Mouse (Mus musculus) CH12.LX (cell line): Measurements from ENCODE around the gene AC140267.1. TPM values are rescaled to one million over a fixed set of nuclear protein-coding genes. Genes with fewer than 3 reads are reported as not detected.

Experiments used
- DNase-seq: peaks from one replicate; pipeline ENCODE4 v3.0.0-alpha.2; 2013; ENCODE audit errors: extremely low read depth
- H3K27ac ChIP-seq: 2 replicates; pipeline ENCODE4 v1.5.1; 2012; ENCODE audit warnings: low read depth, mild to moderate bottlenecking, control low read depth, moderate library complexity; ENCODE audit not compliant: insufficient read depth
- H3K27me3 ChIP-seq: replicated peaks from 2 replicates; pipeline ENCODE3; 2012; ENCODE audit warnings: inconsistent platforms
- H3K36me3 ChIP-seq, 2 experiments: replicated peaks in 1 of 2; 2 replicates each; pipeline versions ENCODE3 to v1.6.1; 2012; ENCODE audit warnings: inconsistent platforms in 1 of 2, low read length in 1 of 2, mild to moderate bottlenecking in 1 of 2, mixed read lengths in 1 of 2, moderate library complexity in 1 of 2; ENCODE audit not compliant: control insufficient read depth in 1 of 2, insufficient read depth in 1 of 2
- H3K4me1 ChIP-seq, 2 experiments: 2 replicates each; pipeline ENCODE4 v1.6.1; 2012; ENCODE audit warnings: inconsistent platforms in 1 of 2, moderate library complexity in 1 of 2; ENCODE audit not compliant: insufficient read depth in 2 of 2, control insufficient read depth in 1 of 2
- H3K4me2 ChIP-seq: 2 replicates; pipeline ENCODE4 v1.6.1; 2012; ENCODE audit warnings: low read depth, mild to moderate bottlenecking, control low read depth; ENCODE audit not compliant: poor library complexity, insufficient read depth, severe bottlenecking
- H3K4me3 ChIP-seq, 3 experiments: fragments of 150-350 bp in 1 of 3; sonication (generic) in 1 of 3; replicated peaks in 1 of 3; 2 replicates each; pipeline versions ENCODE3 to v1.5.1; 2011 to 2012; ENCODE audit warnings: low read depth in 2 of 3, low read length in 2 of 3, mild to moderate bottlenecking in 2 of 3, moderate library complexity in 2 of 3, control low read depth in 1 of 3, improper control_type of control experiment in 1 of 3, inconsistent platforms in 1 of 3, mixed read lengths in 1 of 3; ENCODE audit not compliant: poor library complexity in 1 of 3
- H3K79me2 ChIP-seq: replicated peaks from 2 replicates; pipeline ENCODE4 v1.6.1; 2012; ENCODE audit warnings: mild to moderate bottlenecking, moderate library complexity; ENCODE audit not compliant: control insufficient read depth, poor library complexity, insufficient read depth, severe bottlenecking; ENCODE audit errors: extremely low read depth
- H3K9ac ChIP-seq: 2 replicates; pipeline ENCODE4 v1.6.1; 2012; ENCODE audit warnings: low read depth, mild to moderate bottlenecking, control low read depth, moderate library complexity; ENCODE audit not compliant: insufficient read depth
- H3K9me3 ChIP-seq: replicated peaks from 2 replicates; pipeline ENCODE3; 2012; ENCODE audit warnings: low read length, inconsistent platforms, mixed read lengths
- BHLHE40 ChIP-seq: IDR thresholded peaks from 2 replicates; pipeline ENCODE4 v1.6.1; 2011; ENCODE audit warnings: mild to moderate bottlenecking, low read depth, low read length, improper control_type of control experiment
- CHD1 ChIP-seq: IDR thresholded peaks from 2 replicates; pipeline ENCODE4 v1.6.1; 2012; ENCODE audit warnings: low read depth, low read length, improper control_type of control experiment, inconsistent platforms
- CHD2 ChIP-seq: IDR thresholded peaks from 2 replicates; pipeline ENCODE4 v1.6.1; 2011; ENCODE audit warnings: low read length, improper control_type of control experiment
- CTCF ChIP-seq, 2 experiments: IDR thresholded peaks in 1 of 2; conservative IDR thresholded peaks in 1 of 2; 2 replicates each; pipeline ENCODE4 v1.5.1; 2011 to 2012; ENCODE audit warnings: low read depth in 2 of 2, low read length in 2 of 2, improper control_type of control experiment in 1 of 2, inconsistent platforms in 1 of 2, mild to moderate bottlenecking in 1 of 2, moderate library complexity in 1 of 2
- E2F4 ChIP-seq: IDR thresholded peaks from 2 replicates; pipeline ENCODE4 v1.6.1; 2011; ENCODE audit warnings: low read depth, low read length, improper control_type of control experiment; ENCODE audit not compliant: insufficient replicate concordance
- ELF1 ChIP-seq: IDR thresholded peaks from 2 replicates; pipeline ENCODE4 v1.6.1; 2014; ENCODE audit warnings: low read depth, mild to moderate bottlenecking, inconsistent platforms, low read length, improper control_type of control experiment
- EP300 ChIP-seq: IDR thresholded peaks from 2 replicates; pipeline ENCODE4 v1.6.1; 2011; ENCODE audit warnings: low read length, improper control_type of control experiment
- ETS1 ChIP-seq: conservative IDR thresholded peaks from 2 replicates; pipeline ENCODE4 v1.6.1; 2012; ENCODE audit warnings: low read depth, mild to moderate bottlenecking, inconsistent platforms, low read length, improper control_type of control experiment, moderate library complexity
- GABPA ChIP-seq: IDR thresholded peaks from 2 replicates; pipeline ENCODE4 v1.6.1; 2012; ENCODE audit warnings: low read depth, low read length, improper control_type of control experiment, inconsistent platforms; ENCODE audit not compliant: insufficient replicate concordance
- HCFC1 ChIP-seq: IDR thresholded peaks from 2 replicates; pipeline ENCODE4 v1.6.1; 2012; ENCODE audit warnings: low read depth, mild to moderate bottlenecking, inconsistent platforms, low read length, improper control_type of control experiment
- IRF4 ChIP-seq: IDR thresholded peaks from 2 replicates; pipeline ENCODE4 v1.6.1; 2014; ENCODE audit warnings: low read depth, mild to moderate bottlenecking, inconsistent platforms, low read length, improper control_type of control experiment
- JUN ChIP-seq: IDR thresholded peaks from 2 replicates; pipeline ENCODE4 v1.6.1; 2011; ENCODE audit warnings: low read depth, mild to moderate bottlenecking, low read length, improper control_type of control experiment, moderate library complexity; ENCODE audit not compliant: insufficient read depth
- JUND ChIP-seq: conservative IDR thresholded peaks from 2 replicates; pipeline ENCODE4 v1.6.1; 2011; ENCODE audit warnings: low read depth, low read length, improper control_type of control experiment
- KAT2A ChIP-seq: IDR thresholded peaks from 2 replicates; pipeline ENCODE4 v1.6.1; 2012; ENCODE audit warnings: low read length, improper control_type of control experiment, inconsistent platforms; ENCODE audit not compliant: insufficient replicate concordance
- MAFK ChIP-seq: IDR thresholded peaks from 2 replicates; pipeline ENCODE4 v1.6.1; 2011; ENCODE audit warnings: low read length, improper control_type of control experiment; ENCODE audit not compliant: insufficient replicate concordance
- MAX ChIP-seq: IDR thresholded peaks from 2 replicates; pipeline ENCODE4 v1.6.1; 2011; ENCODE audit warnings: low read length, improper control_type of control experiment
- MAZ ChIP-seq: IDR thresholded peaks from 2 replicates; pipeline ENCODE4 v1.6.1; 2012; ENCODE audit warnings: low read depth, mild to moderate bottlenecking, inconsistent platforms, low read length, improper control_type of control experiment, moderate library complexity
- MEF2A ChIP-seq: IDR thresholded peaks from 2 replicates; pipeline ENCODE4 v1.6.1; 2014; ENCODE audit warnings: low read depth, mild to moderate bottlenecking, inconsistent platforms, low read length, improper control_type of control experiment, borderline replicate concordance
- MXI1 ChIP-seq: IDR thresholded peaks from 2 replicates; pipeline ENCODE4 v1.6.1; 2011; ENCODE audit warnings: mild to moderate bottlenecking, low read depth, low read length, improper control_type of control experiment
- MYC ChIP-seq: IDR thresholded peaks from 2 replicates; pipeline ENCODE4 v1.6.1; 2011; ENCODE audit warnings: low read depth, mild to moderate bottlenecking, improper control_type of control experiment, low read length
- NELFE ChIP-seq: IDR thresholded peaks from 2 replicates; pipeline ENCODE4 v1.6.1; 2011; ENCODE audit warnings: low read depth, low read length, improper control_type of control experiment
- NRF1 ChIP-seq: IDR thresholded peaks from 2 replicates; pipeline ENCODE4 v1.6.1; 2014; ENCODE audit warnings: low read depth, mild to moderate bottlenecking, inconsistent platforms, low read length, improper control_type of control experiment, moderate library complexity
- PAX5 ChIP-seq: IDR thresholded peaks from 2 replicates; pipeline ENCODE4 v1.6.1; 2012; ENCODE audit warnings: low read length, inconsistent platforms, mixed read lengths
- POLR2A ChIP-seq: IDR thresholded peaks from 2 replicates; pipeline ENCODE4 v1.6.1; 2011; ENCODE audit warnings: low read depth, mild to moderate bottlenecking, improper control_type of control experiment, low read length
- POLR2AphosphoS2 ChIP-seq: IDR thresholded peaks from 2 replicates; pipeline ENCODE4 v1.6.1; 2011; ENCODE audit warnings: low read depth, low read length, improper control_type of control experiment
- RAD21 ChIP-seq: IDR thresholded peaks from 2 replicates; pipeline ENCODE4 v1.6.1; 2011; ENCODE audit warnings: low read depth, mild to moderate bottlenecking, low read length, improper control_type of control experiment, moderate library complexity
- RCOR1 ChIP-seq: conservative IDR thresholded peaks from 2 replicates; pipeline ENCODE4 v1.6.1; 2012; ENCODE audit warnings: low read depth, mild to moderate bottlenecking, inconsistent platforms, low read length, improper control_type of control experiment
- SIN3A ChIP-seq: IDR thresholded peaks from 2 replicates; pipeline ENCODE4 v1.6.1; 2012; ENCODE audit warnings: low read length, improper control_type of control experiment, inconsistent platforms
- SMC3 ChIP-seq: IDR thresholded peaks from 2 replicates; pipeline ENCODE4 v1.6.1; 2011; ENCODE audit warnings: low read depth, low read length, improper control_type of control experiment
- TBP ChIP-seq: conservative IDR thresholded peaks from 2 replicates; pipeline ENCODE4 v1.6.1; 2011; ENCODE audit warnings: low read depth, low read length, improper control_type of control experiment
- TCF12 ChIP-seq: IDR thresholded peaks from 2 replicates; pipeline ENCODE4 v1.6.1; 2014; ENCODE audit warnings: low read depth, mild to moderate bottlenecking, inconsistent platforms, low read length, improper control_type of control experiment
- UBTF ChIP-seq: IDR thresholded peaks from 2 replicates; pipeline ENCODE4 v1.6.1; 2012; ENCODE audit warnings: low read depth, mild to moderate bottlenecking, inconsistent platforms, low read length, improper control_type of control experiment, moderate library complexity
- USF1 ChIP-seq: IDR thresholded peaks from 2 replicates; pipeline ENCODE4 v1.6.1; 2014; ENCODE audit warnings: low read depth, mild to moderate bottlenecking, inconsistent platforms, low read length, improper control_type of control experiment
- USF2 ChIP-seq: conservative IDR thresholded peaks from 2 replicates; pipeline ENCODE4 v1.6.1; 2011; ENCODE audit warnings: low read depth, low read length, improper control_type of control experiment
- ZC3H11A ChIP-seq: IDR thresholded peaks from 2 replicates; pipeline ENCODE4 v1.6.1; 2012; ENCODE audit warnings: low read depth, mild to moderate bottlenecking, inconsistent platforms, low read length, improper control_type of control experiment
- ZKSCAN1 ChIP-seq: IDR thresholded peaks from 2 replicates; pipeline ENCODE4 v1.6.1; 2012; ENCODE audit warnings: low read depth, inconsistent platforms, low read length, improper control_type of control experiment, borderline replicate concordance
- ZMIZ1 ChIP-seq: IDR thresholded peaks from 2 replicates; pipeline ENCODE4 v1.6.1; 2012; ENCODE audit warnings: low read depth, mild to moderate bottlenecking, inconsistent platforms, low read length, improper control_type of control experiment
- ZNF384 ChIP-seq: IDR thresholded peaks from 2 replicates; pipeline ENCODE4 v1.6.1; 2012; ENCODE audit warnings: low read depth, low read length, improper control_type of control experiment, inconsistent platforms
- dilution Hi-C: fragments of 300-500 bp; cut with MboI; formaldehyde crosslinking; loops from 2 replicates; pipeline ENCODE4 v1.14.3; 2020; ENCODE audit warnings: low sequenced_read_pairs; ENCODE audit not compliant: extremely low pct_unique_long_range_greater_than_20kb, extremely low pct_ligation_motif_present
- in situ Hi-C: fragments of 300-500 bp; cut with MboI; formaldehyde crosslinking; loops from 3 replicates; pipeline ENCODE4 v1.14.3; 2019; ENCODE audit warnings: low sequenced_read_pairs, low pct_ligation_motif_present, low pct_unique_long_range_greater_than_20kb, mixed read lengths
- polyA plus RNA-seq: library from polyadenylated mRNA; unstranded; fragments of >175 nt; gene quantifications from 2 replicates; pipeline ENCODE4 v1.2.1, GENCODE M21; 2012; ENCODE audit warnings: low read depth; ENCODE audit not compliant: insufficient read length
- total RNA-seq, 2 experiments: library from RNA; depleted of rRNA; stranded (reverse); fragments of 300-350 nt in 1 of 2; fragments of >200 nt in 1 of 2; gene quantifications; 2 replicates each; pipeline ENCODE4 v1.2.3; 2012 to 2014

Gene AC140267.1
- total and polyA plus RNA-seq, 3 experiments: not detected

GRCm38 (mm10) chr15:80233733-80234509, 1.7 kb upstream of the AC140267.1 start, which contains the start of gene Mief1:
Gene Mief1 (plus strand): TSS chr15:80234018.
- peak within 1 kb of the TSS; percentile 75 to 98 (median 96) for H3K4me3 ChIP-seq
- peaks cover 2 to 23% of the 10 kb centered on the region in 2 experiments; a peak in 3 of 4 replicates for H3K4me1 ChIP-seq
- H3K27me3 ChIP-seq: no peaks in the 10 kb centered on the region
- H3K9me3 ChIP-seq: no peaks in the 10 kb centered on the region
- peaks cover 28% of the 10 kb centered on the region for H3K79me2 ChIP-seq
- peak; percentile 97 for DNase-seq
- H3K9ac ChIP-seq: peak within 1 kb of the TSS; percentile 89
- no peak for TF ChIP-seq ETS1
- TF ChIP-seq MXI1: peak; percentile 75
- TF ChIP-seq CTCF (conservative IDR thresholded peaks at IDR 0.05 in 1 of 2, IDR thresholded peaks at IDR 0.05 in 1 of 2; ENCODE audit: low read depth in 2 of 2, low read length in 2 of 2): peak in 1 of 2 experiments; percentile 45; a peak in 2 of 4 replicates
- TF ChIP-seq MEF2A: peak; percentile 60; the same call in 1 of the 2 replicates
- TF ChIP-seq MAZ: peak; percentile 88
- no peak for TF ChIP-seq RCOR1
- no peak for TF ChIP-seq BHLHE40
- TF ChIP-seq JUND: no peak
- TF ChIP-seq POLR2A: peak; percentile 88
- no peak for TF ChIP-seq MAFK
- no peak for TF ChIP-seq CHD1
- peak; percentile 95 for TF ChIP-seq CHD2
- TF ChIP-seq EP300: no peak
- peak; percentile 90; the same call in 1 of the 2 replicates for TF ChIP-seq KAT2A
- TF ChIP-seq NRF1: peak; percentile 60
- TF ChIP-seq E2F4: no peak
- TF ChIP-seq ZKSCAN1: no peak
- TF ChIP-seq MYC: peak; percentile 64; the same call in 1 of the 2 replicates
- no peak for TF ChIP-seq PAX5
- TF ChIP-seq GABPA: no peak; the same call in 1 of the 2 replicates
- peak; percentile 93 for TF ChIP-seq HCFC1
- TF ChIP-seq UBTF: 0 out of 2 replicates have a peak, but pooled peaks have one; percentile 47
- peak; percentile 72; the same call in 1 of the 2 replicates for TF ChIP-seq ZMIZ1
- peak; percentile 79; the same call in 1 of the 2 replicates for TF ChIP-seq MAX
- TF ChIP-seq IRF4: peak; percentile 56
- TF ChIP-seq USF2: no peak
- TF ChIP-seq ZNF384: no peak
- peak; percentile 72 for TF ChIP-seq TCF12
- TF ChIP-seq NELFE: peak; percentile 80
- no peak for TF ChIP-seq POLR2AphosphoS2
- TF ChIP-seq JUN: no peak
- TF ChIP-seq USF1: no peak
- TF ChIP-seq SMC3: no peak
- peak; percentile 90 for TF ChIP-seq SIN3A
- no peak for TF ChIP-seq ZC3H11A
- TF ChIP-seq ELF1: peak; percentile 94
- TF ChIP-seq TBP: no peak
- TF ChIP-seq RAD21: peak; percentile 10
- in situ Hi-C loops (loop anchor here (10.0 kb wide), 1 partner anchor 289 kb away; no protein-coding TSS in a partner anchor), dilution Hi-C loops (no loop called here)
- peaks cover 35 to 39% of the 10 kb centered on the region in 2 experiments for H3K36me3 ChIP-seq
- peak within 1 kb of the TSS; percentile 90 for H3K4me2 ChIP-seq
- H3K27ac ChIP-seq: peak within 1 kb of the TSS; percentile 10; the same call in 1 of the 2 replicates
